Mouse (Mus musculus) heart, embryonic 16.5 days (tissue): ENCODE results near the gene BC049762. TPM values are rescaled to one million over a fixed set of nuclear protein-coding genes. Genes with fewer than 3 reads are reported as not detected.
A peak's percentile ranks its signal among the peaks of the same experiment; 100 is the strongest.

Experiments used
- ATAC-seq: fragments of 200-750 bp; cut with Nextera tagmentation; replicated peaks from 2 replicates; pipeline ENCODE4 v1.8.0; 2017; ENCODE audit warnings: moderate number of reproducible peaks; ENCODE audit not compliant: insufficient read depth, low FRiP score; ENCODE audit errors: extremely low read depth
- H3K27ac ChIP-seq: fragments of 300-500 bp; sonication (generic); 2 replicates; pipeline ENCODE4 v1.5.1; 2014; ENCODE audit warnings: mild to moderate bottlenecking, low read length, control low read depth, moderate library complexity
- H3K27me3 ChIP-seq: fragments of 300-500 bp; sonication (generic); 2 replicates; pipeline ENCODE4 v1.6.1; 2014; ENCODE audit warnings: low read length, mixed read lengths; ENCODE audit not compliant: control insufficient read depth, insufficient read depth
- H3K36me3 ChIP-seq: fragments of 300-500 bp; sonication (generic); 2 replicates; pipeline ENCODE4 v1.6.1; 2014; ENCODE audit not compliant: control insufficient read depth, insufficient read depth
- H3K4me1 ChIP-seq: fragments of 300-500 bp; sonication (generic); 2 replicates; pipeline ENCODE4 v1.6.1; 2014; ENCODE audit warnings: low read length, mixed read lengths; ENCODE audit not compliant: control insufficient read depth, insufficient read depth
- H3K4me2 ChIP-seq: fragments of 300-500 bp; sonication (generic); 2 replicates; pipeline ENCODE4 v1.6.1; 2014; ENCODE audit warnings: low read depth, mild to moderate bottlenecking, control low read depth, low read length
- H3K4me3 ChIP-seq: fragments of 300-500 bp; sonication (generic); 2 replicates; pipeline ENCODE4 v1.5.1; 2014; ENCODE audit warnings: mild to moderate bottlenecking, control low read depth, low read length
- H3K9ac ChIP-seq: fragments of 300-500 bp; sonication (generic); 2 replicates; pipeline ENCODE4 v1.6.1; 2014; ENCODE audit warnings: low read length, control low read depth
- H3K9me3 ChIP-seq: fragments of 300-500 bp; sonication (generic); replicated peaks from 2 replicates; pipeline ENCODE4 v1.6.1; 2016; ENCODE audit warnings: low read length; ENCODE audit not compliant: control insufficient read depth
- WGBS: fragments of 180-500 bp; shearing (Covaris S2); extraction: QIAGEN DNeasy Blood & Tissue Kit; methylation state at CpG from one replicate; pipeline ENCODE4 v1.1.7; 2014; 5-methylcytosine and 5-hydroxymethylcytosine counted together
- polyA plus RNA-seq: library from polyadenylated mRNA; unstranded; fragments of >200 nt; fragmentation: Nextera tagmentation; extraction: Ambion mirVana; gene quantifications from 2 replicates; pipeline ENCODE4 v1.2.1, GENCODE M21; 2015

Gene BC049762
- polyA plus RNA-seq = 0.21 and 0.35 TPM in 2 replicates

DNA sequence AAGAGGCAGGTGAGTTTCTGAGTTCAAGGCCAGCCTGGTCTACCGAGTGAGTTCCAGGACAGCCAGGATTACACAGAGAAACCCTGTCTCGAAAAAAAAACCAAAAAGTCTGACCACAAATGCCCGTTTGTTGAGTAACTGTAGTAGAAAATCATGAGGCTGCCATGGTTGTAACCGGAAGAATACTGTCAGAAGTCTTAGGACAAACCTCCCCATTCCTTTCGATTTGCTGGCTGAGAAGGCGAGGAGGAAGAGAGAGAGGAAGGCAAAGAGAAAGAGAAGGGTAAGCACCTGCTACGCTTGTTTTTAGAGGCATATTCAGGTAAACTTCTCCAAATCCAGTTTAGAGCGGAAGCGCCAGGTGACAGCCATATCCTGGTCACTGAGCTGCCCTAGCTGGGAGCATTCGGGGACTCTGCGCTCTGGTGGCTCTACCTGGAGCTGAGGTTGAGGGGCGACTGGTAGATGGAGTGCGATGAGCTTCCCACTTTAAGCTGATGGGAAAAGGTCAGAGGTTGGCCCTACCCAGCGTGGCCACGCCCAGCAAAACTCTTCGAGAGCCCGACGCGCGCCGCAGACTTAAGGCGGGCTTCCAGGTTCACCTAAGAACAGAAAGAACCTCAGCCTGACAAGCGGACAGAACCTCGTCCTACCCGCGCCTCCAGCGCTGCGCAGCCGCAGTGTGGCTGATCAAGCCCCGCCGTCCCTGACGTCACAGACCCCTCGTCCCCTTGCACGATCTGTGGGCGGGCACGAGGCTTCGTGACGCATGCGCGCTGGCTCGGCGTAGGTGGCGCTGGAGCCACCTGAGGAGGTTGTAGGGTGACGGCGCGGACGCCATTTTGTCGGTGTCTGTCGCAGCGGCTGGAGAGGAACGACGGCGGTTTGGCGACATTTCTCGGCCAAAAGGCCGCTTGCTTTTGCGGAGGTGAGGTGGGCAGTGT is at the start of gene BC049762:
BC049762 (minus strand) TSS at position 705 of the 944 bp plus-strand sequence.
- no peaks in the 10 kb centered on the region for H3K9me3 ChIP-seq
- H3K27ac ChIP-seq = peak within 1 kb of the TSS; percentile 95
- WGBS = 7% methylated on average over 57 of the region's 57 CpGs
- H3K4me3 ChIP-seq = peak within 1 kb of the TSS; percentile 83
- peaks cover 25% of the 10 kb centered on the region for H3K4me1 ChIP-seq
- peak within 1 kb of the TSS; percentile 96 for H3K9ac ChIP-seq
- peak within 1 kb of the TSS; percentile 90 for H3K4me2 ChIP-seq
- no peaks in the 10 kb centered on the region for H3K36me3 ChIP-seq
- peak; percentile 99 for ATAC-seq
- no peaks in the 10 kb centered on the region for H3K27me3 ChIP-seq

DNA sequence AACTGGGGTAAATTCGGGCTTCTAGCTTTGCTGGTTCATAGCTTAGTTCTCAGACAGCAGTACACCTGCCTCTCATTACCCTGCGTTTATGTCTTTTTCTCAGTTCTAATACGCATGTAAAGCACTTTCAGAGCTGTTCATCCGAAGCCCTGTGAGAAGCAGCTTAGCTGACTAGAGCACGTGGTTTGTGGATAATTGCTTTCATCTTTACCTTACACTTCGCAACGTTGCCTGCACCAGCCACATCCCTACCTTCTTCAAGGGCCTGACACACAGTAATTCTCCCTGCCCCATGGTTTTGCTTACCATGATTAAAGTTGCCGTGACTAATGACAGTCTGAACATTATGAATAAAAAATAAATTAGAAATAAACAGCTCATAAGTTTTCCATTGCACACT is 49.0 kb upstream of the BC049762 start:
- Histone ChIP-seq H3K4me2 (no peak overlapping the region), H3K36me3 (no peaks in the 10 kb centered on the region), H3K9me3 (no peaks in the 10 kb centered on the region), H3K4me1 (peaks cover 3% of the 10 kb centered on the region; the same call in 1 of the 2 replicates), H3K27me3 (no peaks in the 10 kb centered on the region), H3K9ac (no peak overlapping the region), H3K27ac (no peak overlapping the region), H3K4me3 (no peak overlapping the region)
- no peak for ATAC-seq
- 83% methylated on average over 8 of the region's 8 CpGs for WGBS

DNA sequence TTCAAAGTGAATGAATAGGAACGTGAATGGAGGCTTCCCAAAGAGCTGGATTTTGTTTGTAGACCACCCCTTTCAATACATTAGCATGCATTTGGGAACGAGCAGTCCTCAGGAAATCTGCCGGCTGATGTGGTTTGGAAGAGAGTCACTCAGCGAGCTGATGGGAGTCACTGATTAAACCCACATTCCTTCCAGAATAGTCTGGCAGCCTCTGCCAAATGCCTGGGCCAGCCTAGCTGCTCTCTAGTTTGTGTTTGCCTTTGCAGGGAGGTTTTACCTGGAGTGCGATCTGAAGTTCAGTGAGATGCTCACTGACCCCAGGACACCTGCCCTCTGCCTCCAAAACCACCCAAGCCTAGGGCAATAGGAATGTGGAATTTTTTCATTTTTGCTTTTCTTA is 45.5 kb upstream of the BC049762 start:
- no peak for ATAC-seq
- Histone ChIP-seq H3K9ac (no peak overlapping the region), H3K36me3 (no peaks in the 10 kb centered on the region), H3K27ac (no peak overlapping the region), H3K27me3 (0 out of 2 replicates have a peak, but pooled peaks cover under 1% of the 10 kb centered on the region), H3K4me2 (no peak overlapping the region), H3K4me1 (peaks cover 3% of the 10 kb centered on the region; the same call in 1 of the 2 replicates), H3K9me3 (no peaks in the 10 kb centered on the region), H3K4me3 (no peak overlapping the region)
- WGBS = 30% methylated on average over 5 of the region's 5 CpGs

DNA sequence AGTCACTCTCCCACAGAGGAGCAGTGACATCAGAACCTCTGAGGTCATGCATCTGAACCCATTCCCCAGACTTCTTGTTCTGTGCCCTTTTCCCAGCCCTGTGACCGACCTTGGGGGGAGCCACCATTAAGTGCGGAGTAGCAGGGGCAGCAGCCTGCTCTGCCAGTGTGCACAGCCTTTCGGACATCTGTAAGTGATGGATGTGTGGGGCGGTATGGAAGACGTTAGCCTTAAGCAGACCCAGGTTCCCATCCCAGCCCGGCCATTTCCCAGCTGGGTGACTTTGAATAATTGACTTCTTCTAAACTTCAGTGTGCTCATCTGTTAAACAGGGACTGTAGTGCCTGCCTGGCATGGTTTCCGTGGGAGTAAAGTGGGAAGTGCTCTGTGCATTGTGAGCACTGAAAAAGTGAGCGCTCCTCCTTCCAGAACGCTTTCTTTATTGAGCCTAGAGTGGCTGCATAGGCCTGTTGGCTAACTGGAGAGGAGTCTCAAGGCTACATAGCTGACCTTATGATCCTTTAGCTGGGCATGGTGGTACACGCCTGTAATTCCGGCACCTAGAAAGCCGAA is 41.2 kb upstream of the BC049762 start:
- 73% methylated on average over 12 of the region's 12 CpGs for WGBS
- Histone ChIP-seq H3K9me3 (no peaks in the 10 kb centered on the region), H3K9ac (no peak overlapping the region), H3K4me1 (peaks cover 3% of the 10 kb centered on the region; the same call in 1 of the 2 replicates), H3K4me2 (no peak overlapping the region), H3K36me3 (no peaks in the 10 kb centered on the region), H3K27ac (no peak overlapping the region), H3K4me3 (no peak overlapping the region), H3K27me3 (0 out of 2 replicates have a peak, but pooled peaks cover 2% of the 10 kb centered on the region)
- ATAC-seq = no peak

DNA sequence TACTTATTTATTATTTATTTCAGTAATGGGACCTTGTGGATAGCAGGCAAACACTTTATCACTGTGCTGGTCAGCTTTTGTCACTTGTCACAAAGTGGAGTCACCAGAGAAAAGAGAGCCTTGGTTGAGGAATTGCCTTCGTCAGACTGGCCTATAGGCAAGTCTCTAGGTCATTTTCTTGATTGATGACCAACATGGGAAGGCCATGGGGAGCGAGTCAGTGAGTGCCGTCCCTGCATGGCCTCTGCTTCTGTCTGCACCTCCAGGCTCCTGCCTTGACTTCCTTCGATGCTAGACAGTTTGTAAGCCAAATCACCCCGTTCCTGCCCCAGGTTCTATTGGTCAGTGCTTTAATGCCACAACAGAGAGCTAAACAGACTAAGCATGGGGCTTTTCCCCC is 39.5 kb upstream of the BC049762 start:
- H3K4me3 ChIP-seq = no peak overlapping the region
- WGBS = 75% methylated on average over 5 of the region's 5 CpGs
- H3K9ac ChIP-seq = no peak overlapping the region
- no peaks in the 10 kb centered on the region for H3K9me3 ChIP-seq
- H3K27ac ChIP-seq = no peak overlapping the region
- no peaks in the 10 kb centered on the region for H3K36me3 ChIP-seq
- H3K4me1 ChIP-seq = no peaks in the 10 kb centered on the region
- ATAC-seq = no peak
- 0 out of 2 replicates have a peak, but pooled peaks cover 2% of the 10 kb centered on the region for H3K27me3 ChIP-seq
- H3K4me2 ChIP-seq = no peak overlapping the region

DNA sequence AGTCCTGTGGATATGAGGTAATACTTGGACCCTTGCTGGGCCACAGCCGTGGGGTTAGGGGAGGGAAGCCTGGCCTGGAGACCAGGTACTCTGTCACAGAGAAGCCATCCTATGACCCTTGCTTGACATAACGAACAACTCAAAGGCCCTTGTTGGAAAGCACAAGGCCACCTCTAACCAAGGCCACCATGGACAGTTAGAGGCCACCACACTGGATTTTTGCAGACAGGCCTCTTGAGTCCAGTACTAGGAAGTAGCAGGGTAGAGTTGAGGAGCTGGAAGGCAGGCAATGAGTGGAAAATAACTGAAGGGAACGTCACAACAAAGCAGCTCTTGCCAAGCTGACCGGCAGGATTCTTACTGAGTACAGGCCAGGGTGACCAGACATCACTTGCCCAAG is 35.8 kb upstream of the BC049762 start:
- Histone ChIP-seq H3K27ac (no peak overlapping the region), H3K36me3 (no peaks in the 10 kb centered on the region), H3K4me1 (no peaks in the 10 kb centered on the region), H3K4me3 (no peak overlapping the region), H3K27me3 (0 out of 2 replicates have a peak, but pooled peaks cover 2% of the 10 kb centered on the region), H3K9me3 (peaks cover 4% of the 10 kb centered on the region; the same call in 1 of the 2 replicates), H3K9ac (no peak overlapping the region), H3K4me2 (no peak overlapping the region)
- no peak for ATAC-seq
- 80% methylated on average over 4 of the region's 4 CpGs for WGBS

DNA sequence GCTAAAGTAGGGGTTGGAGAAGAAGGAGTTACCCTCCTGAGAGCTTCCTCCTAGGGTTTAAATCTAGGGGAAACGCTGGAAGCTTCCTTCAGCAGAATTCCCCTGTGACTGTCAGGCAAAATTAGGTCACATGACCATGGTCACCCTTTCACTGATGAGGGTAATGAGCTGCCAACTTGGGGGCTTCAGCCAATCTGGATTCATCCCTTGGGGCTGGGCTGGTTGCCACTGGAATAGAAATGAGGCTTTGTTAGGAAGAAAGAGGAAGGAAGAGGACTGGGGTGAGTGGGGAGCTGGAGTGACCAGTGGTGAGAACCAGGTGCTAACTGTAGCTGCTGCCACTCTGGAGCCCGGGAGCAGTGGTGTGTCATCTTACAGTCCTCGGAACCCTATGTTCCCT is 32.9 kb upstream of the BC049762 start:
- H3K4me3 ChIP-seq = no peak overlapping the region
- no peaks in the 10 kb centered on the region for H3K36me3 ChIP-seq
- 71% methylated on average over 3 of the region's 3 CpGs for WGBS
- no peaks in the 10 kb centered on the region for H3K4me1 ChIP-seq
- no peak overlapping the region for H3K27ac ChIP-seq
- H3K9me3 ChIP-seq = peaks cover 4% of the 10 kb centered on the region; the same call in 1 of the 2 replicates
- no peak overlapping the region for H3K9ac ChIP-seq
- H3K4me2 ChIP-seq = no peak overlapping the region
- no peak for ATAC-seq
- peaks cover 8% of the 10 kb centered on the region for H3K27me3 ChIP-seq

DNA sequence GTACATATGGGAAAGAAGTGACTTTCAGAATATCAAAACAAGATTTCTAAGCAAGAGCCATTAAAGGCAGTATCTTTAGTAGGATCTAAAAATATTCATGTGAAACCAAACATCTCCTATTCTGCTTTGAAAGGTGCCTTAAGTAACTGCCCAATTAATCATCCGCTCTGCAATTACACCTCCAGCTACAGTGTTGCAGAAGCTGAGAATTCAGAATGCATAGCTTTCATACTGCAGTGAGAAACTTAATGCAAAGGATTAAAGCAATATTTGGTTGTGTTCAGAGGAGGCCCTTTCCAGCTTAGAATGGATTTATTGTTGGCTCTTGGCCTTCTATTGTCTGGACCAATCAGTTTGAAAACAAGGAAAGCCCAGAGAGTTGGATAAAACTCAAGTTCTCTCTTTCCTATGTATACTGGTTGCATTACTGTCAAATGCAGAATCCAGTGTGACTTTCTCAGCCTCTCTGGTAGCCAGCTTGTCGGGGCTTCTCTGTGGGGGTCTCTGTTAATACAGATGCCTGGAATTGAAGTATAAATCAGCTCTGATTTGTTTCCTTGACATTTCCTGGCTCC is 31.2 kb upstream of the BC049762 start:
- H3K4me1 ChIP-seq = 0 out of 2 replicates have a peak, but pooled peaks cover 2% of the 10 kb centered on the region
- no peak overlapping the region for H3K4me2 ChIP-seq
- ATAC-seq = no peak
- H3K36me3 ChIP-seq = no peaks in the 10 kb centered on the region
- H3K4me3 ChIP-seq = no peak overlapping the region
- no peak overlapping the region for H3K9ac ChIP-seq
- peaks cover 8% of the 10 kb centered on the region for H3K27me3 ChIP-seq
- 0 out of 2 replicates have a peak overlapping the region, but pooled peaks have one; percentile 13 for H3K27ac ChIP-seq
- WGBS = 66% methylated on average over 2 of the region's 2 CpGs
- peaks cover 4% of the 10 kb centered on the region; the same call in 1 of the 2 replicates for H3K9me3 ChIP-seq
